Mouse (Mus musculus) heart, postnatal 36 days (tissue): Measurements from ENCODE around the gene Strc. TPM values are rescaled to one million over a fixed set of nuclear protein-coding genes. Genes with fewer than 3 reads are reported as not detected.

Experiments used
- DNase-seq, 2 experiments: peaks; one replicate each; pipeline ENCODE4 v3.0.0; 2021 to 2022
- intact Hi-C: fragments of 180-260 bp; cut with DNase I; formaldehyde crosslinking; loops from one replicate; pipeline ENCODE4 v1.15.1; 2025
- total RNA-seq, 2 experiments: library from RNA; stranded (reverse); gene quantifications; 2 replicates each; pipeline ENCODE4 v1.2.3; 2021

Strc gene
- total RNA-seq, 2 experiments from 2014 or later: not detected

GRCm38 (mm10) chr2:121357961-121358360 lies 29.0 kb downstream of the Strc start:
- DNase-seq: no peak
- intact Hi-C loops: loop anchor here (5.0 kb wide), 1 partner anchor 86 kb away; the partner anchor contains the start of gene Trp53bp1

GRCm38 (mm10) chr2:121357494-121357893 lies 29.5 kb downstream of the Strc start, which contains the start of gene Ckmt1:
Ckmt1 (plus strand) TSS chr2:121357714.
- intact Hi-C loops: loop anchor here (5.0 kb wide), 1 partner anchor 85 kb away; the partner anchor contains the start of gene Trp53bp1
- DNase-seq: no peak

GRCm38 (mm10) chr2:121354820-121355592 lies 32.0 kb downstream of the Strc start, which contains the start of gene Ppip5k1:
Ppip5k1 (minus strand) TSS chr2:121355396.
- intact Hi-C loops: loop anchor here (5.0 kb wide), 1 partner anchor 83 kb away; the partner anchor contains the start of gene Trp53bp1
- DNase-seq: peak; percentile 96

- peak in 1 of 2 experiments; percentile 2 for DNase-seq
- intact Hi-C loops: no loop called here
These were observed 32.6 kb downstream of the Strc start for GRCm38 (mm10) chr2:121354378-121354777.

GRCm38 (mm10) chr2:121353156-121353555 lies 33.8 kb downstream of the Strc start:
- intact Hi-C loops: no loop called here
- no peak for DNase-seq

- intact Hi-C loops: no loop called here
- DNase-seq: no peak
These were observed 47.9 kb downstream of the Strc start for GRCm38 (mm10) chr2:121339057-121339456.

- DNase-seq: no peak
- intact Hi-C loops: loop anchor here (5.0 kb wide), 1 partner anchor 102 kb away; no protein-coding TSS in a partner anchor
These were observed 57.5 kb downstream of the Strc start for GRCm38 (mm10) chr2:121329492-121329891.

- intact Hi-C loops: no loop called here
- no peak for DNase-seq
These were observed 63.1 kb downstream of the Strc start for GRCm38 (mm10) chr2:121323693-121324470.

GRCm38 (mm10) chr2:121323041-121323440 lies 63.9 kb downstream of the Strc start:
- DNase-seq: no peak
- intact Hi-C loops: no loop called here

- DNase-seq: no peak
- intact Hi-C loops: no loop called here
These were observed 70.7 kb downstream of the Strc start for GRCm38 (mm10) chr2:121316278-121316677.

Other genes starting within 250 kb of the Strc start
- gene Adal, start 246.7 kb downstream of the Strc start, total RNA-seq: 1 to 10 TPM; 7.8 to 8.3 TPM
- 10 to 100 TPM in 1 of 2 experiments, 1 to 10 TPM in 1; 8.9 to 11.7 TPM for gene Lcmt2, start 246.5 kb downstream of the Strc start, total RNA-seq
- gene Tubgcp4, start 216.5 kb downstream of the Strc start, total RNA-seq: 10 to 100 TPM; 15.7 to 16.3 TPM
- 1 to 10 TPM; 6.7 to 6.9 TPM for gene Zscan29, start 216.0 kb downstream of the Strc start, total RNA-seq
- gene Trp53bp1, start 115.8 kb downstream of the Strc start, total RNA-seq: 10 to 100 TPM; 32.8 to 34.7 TPM
- gene Map1a, start 97.6 kb downstream of the Strc start, total RNA-seq: 1 to 10 TPM; 3.9 to 4.4 TPM
- 10 to 100 TPM; 62.6 to 68.2 TPM for gene Ppip5k1, start 31.8 kb downstream of the Strc start, total RNA-seq
- gene Ckmt1, start 29.5 kb downstream of the Strc start, total RNA-seq: 1 to 10 TPM; 1.5 to 1.9 TPM
- gene Pdia3, start 26.6 kb upstream of the Strc start, total RNA-seq: 100 to 1,000 TPM; 121 to 152 TPM
- gene Catsper2, start 26.6 kb upstream of the Strc start, total RNA-seq: 1 to 10 TPM; 3.9 to 4.4 TPM
- gene Ell3, start 57.1 kb upstream of the Strc start, total RNA-seq: not detected
- gene Serf2, start 62.0 kb upstream of the Strc start, total RNA-seq: 100 to 1,000 TPM; 376 to 394 TPM
- gene Hypk, start 66.1 kb upstream of the Strc start, total RNA-seq: 10 to 100 TPM; 23.5 to 23.6 TPM
- gene Serinc4, start 69.6 kb upstream of the Strc start, total RNA-seq: not detected
- 10 to 100 TPM; 29.7 to 32.4 TPM for gene Mfap1b, start 86.9 kb upstream of the Strc start, total RNA-seq
- 10 to 100 TPM; 28.6 to 34.1 TPM for gene Mfap1a, start 119.5 kb upstream of the Strc start, total RNA-seq
- 1 to 10 TPM; 2.4 to 2.6 TPM for gene Wdr76, start 119.6 kb upstream of the Strc start, total RNA-seq